Mouse (Mus musculus) CD4-positive, CD25-positive, alpha-beta regulatory T cell (primary cell): ENCODE data around the gene Gabrr1. TPM values are rescaled to one million over a fixed set of nuclear protein-coding genes. Genes with fewer than 3 reads are reported as not detected.

ENCODE experiments used
- polyA plus RNA-seq: library from polyadenylated mRNA; unstranded; fragments of 100-300 nt; shearing (Covaris generic); gene quantifications from one replicate; pipeline ENCODE4 v1.2.1, GENCODE M21; 2017

Gabrr1 gene
- polyA plus RNA-seq, result not detected

GRCm38 (mm10) chr4:33132221-33132620 lies at the start of gene Gabrr1:
Gene Gabrr1, plus strand, starts transcription at chr4:33132521.

GRCm38 (mm10) chr4:33189735-33190036 lies 57.4 kb downstream of the Gabrr1 start, which contains the start of gene Pm20d2:
Gene Pm20d2, minus strand, starts transcription at chr4:33189737.

GRCm38 (mm10) chr4:33208881-33209841 lies 76.8 kb downstream of the Gabrr1 start, which contains the start of gene Srsf12:
Gene Srsf12, plus strand, starts transcription at chr4:33208991.

Other genes starting within 250 kb of the Gabrr1 start
- 3.8 TPM for gene Ankrd6, start 181.7 kb upstream of the Gabrr1 start, polyA plus RNA-seq
- 13.7 TPM for gene Rragd, start 149.5 kb upstream of the Gabrr1 start, polyA plus RNA-seq
- gene Ube2j1, start 101.1 kb upstream of the Gabrr1 start, polyA plus RNA-seq, result 105 TPM
- gene Gabrr2, start 69.5 kb upstream of the Gabrr1 start, polyA plus RNA-seq, result 40.1 TPM
- 0.69 TPM for gene Pm20d2, start 57.2 kb downstream of the Gabrr1 start, polyA plus RNA-seq
- gene Srsf12, start 76.5 kb downstream of the Gabrr1 start, polyA plus RNA-seq, result 3.2 TPM
- 569 TPM for gene Pnrc1, start 157.6 kb downstream of the Gabrr1 start, polyA plus RNA-seq
- gene Rngtt, start 177.8 kb downstream of the Gabrr1 start, polyA plus RNA-seq, result 56.9 TPM